Mouse (Mus musculus) hindbrain, embryonic 10.5 days (tissue): ENCODE results near the gene Kctd3. TPM values are rescaled to one million over a fixed set of nuclear protein-coding genes. Genes with fewer than 3 reads are reported as not detected.

Source experiments
- DNase-seq: peaks from one replicate; pipeline ENCODE4 v3.0.0-alpha.2; 2017; ENCODE audit warnings: low spot score
- H3K27ac ChIP-seq: fragments of 300-500 bp; sonication (generic); 2 replicates; pipeline ENCODE4 v1.5.1; 2016; ENCODE audit warnings: mild to moderate bottlenecking, moderate library complexity
- H3K27me3 ChIP-seq: fragments of 300-500 bp; sonication (generic); 2 replicates; pipeline ENCODE4 v1.6.1; 2016; ENCODE audit warnings: mild to moderate bottlenecking; ENCODE audit not compliant: poor library complexity, insufficient read depth, severe bottlenecking
- H3K36me3 ChIP-seq: fragments of 300-500 bp; sonication (generic); 2 replicates; pipeline ENCODE4 v1.6.1; 2016; ENCODE audit warnings: mild to moderate bottlenecking, moderate library complexity
- H3K4me1 ChIP-seq: fragments of 300-500 bp; sonication (generic); replicated peaks from 2 replicates; pipeline ENCODE4 v1.6.1; 2016; ENCODE audit warnings: mild to moderate bottlenecking
- H3K4me3 ChIP-seq: fragments of 300-500 bp; sonication (generic); 2 replicates; pipeline ENCODE4 v1.5.1; 2016; ENCODE audit warnings: mild to moderate bottlenecking, moderate library complexity
- H3K9me3 ChIP-seq: fragments of 300-500 bp; sonication (generic); 2 replicates; pipeline ENCODE4 v1.6.1; 2016; ENCODE audit warnings: mild to moderate bottlenecking, moderate library complexity
- WGBS: fragments of 180-500 bp; shearing (Covaris S2); methylation state at CpG from one replicate; pipeline ENCODE4 v1.1.7; 2016; 5-methylcytosine and 5-hydroxymethylcytosine counted together
- polyA plus RNA-seq: library from polyadenylated mRNA; unstranded; fragments of >200 nt; fragmentation: Nextera tagmentation; extraction: Ambion mirVana; gene quantifications from 2 replicates; pipeline ENCODE4 v1.2.1, GENCODE M21; 2016

Kctd3 gene
- polyA plus RNA-seq, 1 experiment from 2014 or later = 31.6 TPM

DNA sequence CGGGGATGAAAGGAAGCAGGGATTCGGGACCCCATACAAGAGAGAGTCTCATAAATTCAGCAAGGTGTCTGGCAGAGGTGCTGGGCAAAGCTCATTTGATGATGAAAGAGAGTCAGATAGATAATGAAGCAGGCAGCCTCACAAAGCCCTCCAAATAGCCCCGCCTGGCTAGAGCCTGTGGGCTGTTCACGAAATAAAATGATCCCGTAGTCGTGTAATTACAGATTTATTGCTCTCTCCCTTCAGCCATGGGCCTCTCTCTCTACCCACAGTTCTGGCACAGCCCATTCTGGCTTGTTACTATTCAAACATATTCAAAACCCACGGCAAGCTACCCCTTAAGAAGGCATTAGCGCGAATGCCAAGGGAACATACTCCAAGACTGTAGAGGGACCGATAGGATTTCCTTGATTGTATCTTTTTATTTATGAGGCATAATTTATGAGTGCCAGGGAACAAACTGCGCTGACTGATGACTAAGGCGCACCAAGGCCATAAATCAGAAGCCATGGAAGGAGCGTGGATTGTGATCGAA lies 70.3 kb downstream of the Kctd3 start:
- Histone ChIP-seq H3K36me3 (no peaks in the 10 kb centered on the region), H3K9me3 (no peaks in the 10 kb centered on the region), H3K4me3 (no peak overlapping the region), H3K27ac (no peak overlapping the region), H3K27me3 (no peaks in the 10 kb centered on the region), H3K4me1 (0 out of 2 replicates have a peak, but pooled peaks cover 1% of the 10 kb centered on the region)
- 91% methylated on average over 14 of the region's 14 CpGs for WGBS
- DNase-seq = no peak
